Comparison of ENCODE assay signal across 20 mouse cellular contexts in the genomic region with DNA sequence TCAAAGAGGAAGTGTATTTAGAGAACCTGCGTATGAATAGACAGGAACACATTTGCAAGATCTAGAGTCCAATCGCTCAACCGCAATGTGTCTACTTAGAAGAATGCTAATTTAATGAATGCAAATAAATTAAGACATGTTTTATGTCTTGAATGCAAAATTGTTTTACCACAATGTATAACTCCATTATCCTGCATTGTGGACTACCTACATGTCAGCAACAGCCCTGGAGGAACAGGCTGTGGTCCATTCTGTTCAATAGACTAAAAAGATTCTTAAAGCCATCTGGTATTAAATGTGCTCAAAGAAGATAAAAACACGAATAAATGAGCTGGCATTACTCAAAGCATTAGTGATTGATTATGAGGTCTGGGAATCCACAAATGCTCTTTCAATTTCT.
DNase-seq lines count a peak whose midpoint lies in the region; ATAC-seq and TF ChIP-seq lines count a peak whose summit lies in the region.
"Had no signal": no experiment of that assay in that cellular context is flagged by ENCODE, and none has a peak within 500 bp of the region (broad histone marks: within the 10 kb centered on the region; RNA-seq: fewer than 3 reads in every experiment).

No protein-coding gene starts in this region.

- H3K9me3 ChIP-seq in forebrain, embryonic 14.5 days (replicated peaks; ENCODE audit: control insufficient read depth, low read length), result no peaks in the 10 kb centered on the region
- H3K9me3 ChIP-seq in forebrain, postnatal 0 days (ENCODE audit: low read length), result no peaks in the 10 kb centered on the region
- H3K9me3 ChIP-seq: embryonic facial prominence, embryonic 13.5 days; G1E; heart, embryonic 10.5 days had no signal

- H3K4me1 ChIP-seq in forebrain, embryonic 14.5 days (ENCODE audit: control insufficient read depth, insufficient read depth, low read length), result peaks cover 3% of the 10 kb centered on the region; the same call in 1 of the 2 replicates
- no peaks in the 10 kb centered on the region for H3K4me1 ChIP-seq in forebrain, postnatal 0 days (ENCODE audit: insufficient read depth)
- H3K4me1 ChIP-seq: embryonic facial prominence, embryonic 13.5 days; heart, embryonic 10.5 days had no signal

- WGBS in forebrain, embryonic 14.5 days, result 47% methylated on average over 4 of the region's 4 CpGs
- WGBS in forebrain, postnatal 0 days, result 30% methylated on average over 4 of the region's 4 CpGs

- no peak overlapping the region for H3K4me3 ChIP-seq in forebrain, embryonic 14.5 days (ENCODE audit: low read depth, low read length)
- no peak overlapping the region for H3K4me3 ChIP-seq in forebrain, postnatal 0 days (ENCODE audit: low read depth, low read length)
- H3K4me3 ChIP-seq: embryonic facial prominence, embryonic 13.5 days; heart, embryonic 10.5 days had no signal

- no peak overlapping the region for H3K4me2 ChIP-seq in forebrain, embryonic 14.5 days (ENCODE audit: low read length)
- no peak overlapping the region for H3K4me2 ChIP-seq in forebrain, postnatal 0 days (ENCODE audit: low read depth)
- H3K4me2 ChIP-seq: embryonic facial prominence, embryonic 13.5 days had no signal

- H3K9ac ChIP-seq in forebrain, embryonic 14.5 days (ENCODE audit: low read length), result no peak overlapping the region
- H3K9ac ChIP-seq in forebrain, postnatal 0 days, result no peak overlapping the region
- H3K9ac ChIP-seq: embryonic facial prominence, embryonic 13.5 days had no signal

- DNase-seq in forebrain, embryonic 14.5 days (ENCODE audit: low spot score), result peak; percentile 44
- no peak for DNase-seq in forebrain, postnatal 0 days
- peak; percentile 21 for DNase-seq in layer of hippocampus, adult 9-11 months
- no peak for DNase-seq in layer of hippocampus, adult 9-10 months (ENCODE audit: low spot score)
- DNase-seq in A20 (ENCODE audit: low read depth, low spot score) (peak; percentile 42), MN1 (ENCODE audit: low spot score) (peak; percentile 35)
- no peak for DNase-seq in thymus, postnatal 0 days (ENCODE audit: low spot score)
- no peak for DNase-seq in lung, postnatal 14 days
- DNase-seq: adrenal gland, postnatal 10 days; cerebellum, adult 18-20 months; cerebellum, adult 9-11 months; cerebellum, postnatal 36 days; gastrocnemius, postnatal 10 days; heart, adult 18-20 months; heart, postnatal 10 days; kidney, adult 11 months had no signal

- ATAC-seq in forebrain, embryonic 14.5 days, result peak; percentile 73
- no peak for ATAC-seq in forebrain, postnatal 0 days
- ATAC-seq: hindbrain, postnatal 0 days had no signal

- TF ChIP-seq CTCF in forebrain, postnatal 0 days (IDR thresholded peaks at IDR 0.05; ENCODE audit: low read depth), result no peak

- no peak overlapping the region for H3K27ac ChIP-seq in forebrain, embryonic 14.5 days (ENCODE audit: low read depth, low read length)
- no peak overlapping the region for H3K27ac ChIP-seq in forebrain, postnatal 0 days (ENCODE audit: low read depth, low read length)
- H3K27ac ChIP-seq: embryonic facial prominence, embryonic 13.5 days; heart, embryonic 10.5 days; hindbrain, postnatal 0 days had no signal

- H3K27me3 ChIP-seq in forebrain, embryonic 14.5 days (replicated peaks; ENCODE audit: control insufficient read depth, insufficient read depth, low read length), result no peaks in the 10 kb centered on the region
- no peaks in the 10 kb centered on the region for H3K27me3 ChIP-seq in forebrain, postnatal 0 days (ENCODE audit: insufficient read depth, low read length)
- H3K27me3 ChIP-seq: embryonic facial prominence, embryonic 13.5 days had no signal

- no peaks in the 10 kb centered on the region for H3K36me3 ChIP-seq in forebrain, embryonic 14.5 days (ENCODE audit: control insufficient read depth, insufficient read depth, low read length)
- H3K36me3 ChIP-seq in forebrain, postnatal 0 days (ENCODE audit: insufficient read depth), result no peaks in the 10 kb centered on the region
- H3K36me3 ChIP-seq: embryonic facial prominence, embryonic 13.5 days; G1E; heart, embryonic 10.5 days had no signal

Comparison
In these comparisons a context has a peak if more than half of its experiments do, and no peak if none do; other contexts are left out.
1. DNase-seq: peak in forebrain, embryonic 14.5 days (single experiment), layer of hippocampus, adult 9-11 months (single experiment), A20 (single experiment) and MN1 (single experiment); none in forebrain, postnatal 0 days (single experiment), layer of hippocampus, adult 9-10 months (single experiment), thymus, postnatal 0 days (single experiment) and lung, postnatal 14 days (single experiment).